Mouse (Mus musculus): ENCODE data around the gene Chpf2.
A peak's percentile ranks its signal among the peaks of the same experiment; 100 is the strongest.

Gene Chpf2

GRCm38 (mm10) chr5:24604656-24605100, 18.1 kb downstream of the Chpf2 start:
- DNase-seq (ENCODE audit: low read depth, low spot score), result peak; percentile 27

GRCm38 (mm10) chr5:24605321-24605979, 18.9 kb downstream of the Chpf2 start:
- no peak for DNase-seq (ENCODE audit: low read depth, low spot score)

- DNase-seq (ENCODE audit: low read depth, low spot score), result no peak
Measured at GRCm38 (mm10) chr5:24605980-24606665, 19.6 kb downstream of the Chpf2 start.

GRCm38 (mm10) chr5:24609388-24609787, 22.8 kb downstream of the Chpf2 start:
- DNase-seq (ENCODE audit: low read depth, low spot score), result no peak

GRCm38 (mm10) chr5:24611366-24612301, 25.1 kb downstream of the Chpf2 start:
- no peak for DNase-seq (ENCODE audit: low read depth, low spot score)

GRCm38 (mm10) chr5:24612302-24612649, 25.7 kb downstream of the Chpf2 start:
- DNase-seq (ENCODE audit: low read depth, low spot score), result no peak

- no peak for DNase-seq (ENCODE audit: low read depth, low spot score)
Measured at GRCm38 (mm10) chr5:24615097-24615496, 28.6 kb downstream of the Chpf2 start.

GRCm38 (mm10) chr5:24618921-24619320, 32.4 kb downstream of the Chpf2 start:
- DNase-seq (ENCODE audit: low read depth, low spot score), result no peak

- no peak for DNase-seq (ENCODE audit: low read depth, low spot score)
Measured at GRCm38 (mm10) chr5:24620116-24620515, 33.6 kb downstream of the Chpf2 start.

GRCm38 (mm10) chr5:24620626-24621025, 34.1 kb downstream of the Chpf2 start:
- DNase-seq (ENCODE audit: low read depth, low spot score), result no peak

GRCm38 (mm10) chr5:24622386-24623040, 36.0 kb downstream of the Chpf2 start:
- no peak for DNase-seq (ENCODE audit: low read depth, low spot score)

GRCm38 (mm10) chr5:24623041-24623985, 36.8 kb downstream of the Chpf2 start:
- no peak for DNase-seq (ENCODE audit: low read depth, low spot score)

- peak; percentile 69 for DNase-seq (ENCODE audit: low read depth, low spot score)
Measured at GRCm38 (mm10) chr5:24623986-24624821, 37.7 kb downstream of the Chpf2 start, which contains the start of gene Smarcd3. Gene Smarcd3 (minus strand): TSS chr5:24624411.

- DNase-seq (ENCODE audit: low read depth, low spot score), result no peak
Measured at GRCm38 (mm10) chr5:24624822-24625120, 38.2 kb downstream of the Chpf2 start.

GRCm38 (mm10) chr5:24629712-24630111, 43.2 kb downstream of the Chpf2 start:
- DNase-seq (ENCODE audit: low read depth, low spot score), result no peak

GRCm38 (mm10) chr5:24635093-24635492, 48.6 kb downstream of the Chpf2 start:
- DNase-seq (ENCODE audit: low read depth, low spot score), result no peak

- no peak for DNase-seq (ENCODE audit: low read depth, low spot score)
Measured at GRCm38 (mm10) chr5:24635526-24636141, 49.1 kb downstream of the Chpf2 start.

GRCm38 (mm10) chr5:24636987-24637386, 50.4 kb downstream of the Chpf2 start:
- DNase-seq (ENCODE audit: low read depth, low spot score), result no peak

GRCm38 (mm10) chr5:24638131-24638530, 51.6 kb downstream of the Chpf2 start:
- DNase-seq (ENCODE audit: low read depth, low spot score), result no peak

Measured in ES-CJ7 (cell line).